Mouse (Mus musculus): ENCODE results near the gene Sox10. TPM values are rescaled to one million over a fixed set of nuclear protein-coding genes. Genes with fewer than 3 reads are reported as not detected.
A peak's percentile ranks its signal among the peaks of the same experiment; 100 is the strongest.

Sox10 gene
- polyA plus RNA-seq, 1 experiment, result not detected

GRCm38 (mm10) chr15:79191426-79191825 is 26.4 kb upstream of the Sox10 start:
- Histone ChIP-seq H3K4me3 (no peak overlapping the region), H3K36me3 (ENCODE audit: control insufficient read depth, insufficient read depth) (no peaks in the 10 kb centered on the region), H3ac (ENCODE audit: control insufficient read depth, insufficient read length) (no peak overlapping the region), H3K79me2 (ENCODE audit: control insufficient read depth, insufficient read depth) (no peaks in the 10 kb centered on the region), H3K27me3 (ENCODE audit: control insufficient read depth, insufficient read depth, insufficient read length) (peaks cover 44% of the 10 kb centered on the region), H3K4me2 (ENCODE audit: low read depth) (no peak overlapping the region)
- TF ChIP-seq TCF12 (IDR thresholded peaks at IDR 0.05; ENCODE audit: insufficient read depth, poor library complexity, severe bottlenecking), result no peak
- no peak for TF ChIP-seq CEBPB (IDR thresholded peaks at IDR 0.05; ENCODE audit: insufficient read depth, poor library complexity, severe bottlenecking)

DNA sequence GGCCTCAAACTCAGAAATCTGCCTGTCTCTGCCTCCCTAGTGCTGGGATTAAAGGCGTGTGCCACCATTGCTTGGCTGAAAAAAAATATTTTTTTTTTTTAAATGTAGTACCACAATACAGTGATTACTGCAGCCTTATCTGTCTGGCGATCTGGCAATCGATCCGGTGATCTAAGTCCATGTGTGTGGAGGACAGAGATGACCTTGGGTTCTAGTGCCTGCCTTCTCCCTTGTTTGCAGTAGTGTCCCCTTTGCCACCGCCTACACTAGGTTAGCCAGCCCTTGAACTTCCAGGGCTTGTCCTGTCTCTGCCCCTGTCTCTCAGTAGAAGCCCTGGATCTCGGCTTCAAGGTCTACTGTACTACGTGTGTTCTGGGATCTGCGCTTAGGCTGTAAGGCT is 22.8 kb upstream of the Sox10 start:
- Histone ChIP-seq H3K36me3 (ENCODE audit: control insufficient read depth, insufficient read depth) (no peaks in the 10 kb centered on the region), H3ac (ENCODE audit: control insufficient read depth, insufficient read length) (no peak overlapping the region), H3K79me2 (ENCODE audit: control insufficient read depth, insufficient read depth) (no peaks in the 10 kb centered on the region), H3K27me3 (ENCODE audit: control insufficient read depth, insufficient read depth, insufficient read length) (peaks cover 20% of the 10 kb centered on the region), H3K4me2 (ENCODE audit: low read depth) (no peak overlapping the region), H3K4me3 (no peak overlapping the region)
- TF ChIP-seq POLR2AphosphoS2 (IDR thresholded peaks at IDR 0.05; ENCODE audit: insufficient read length, low read depth) (no peak), POLR2A (IDR thresholded peaks at IDR 0.05; ENCODE audit: insufficient read length, low read depth) (no peak), TCF3 (IDR thresholded peaks at IDR 0.05; ENCODE audit: insufficient read length, low read depth) (no peak), CEBPB (IDR thresholded peaks at IDR 0.05; ENCODE audit: insufficient read depth, poor library complexity, severe bottlenecking) (no peak), MAX (IDR thresholded peaks at IDR 0.05; ENCODE audit: low read depth) (no peak), USF1 (IDR thresholded peaks at IDR 0.05; ENCODE audit: low read depth) (no peak), MYOG (IDR thresholded peaks at IDR 0.05; ENCODE audit: control insufficient read depth in 1 of 3, insufficient read depth in 1 of 3, insufficient read length in 2 of 3, low read depth in 2 of 3) (no peak), TCF12 (IDR thresholded peaks at IDR 0.05; ENCODE audit: insufficient read depth, poor library complexity, severe bottlenecking) (no peak), E2F4 (IDR thresholded peaks at IDR 0.05; ENCODE audit: insufficient read depth) (no peak), REST (IDR thresholded peaks at IDR 0.05; ENCODE audit: insufficient read depth, insufficient read length) (no peak), SRF (IDR thresholded peaks at IDR 0.05; ENCODE audit: control insufficient read depth, insufficient read length, low read depth) (no peak), MYOD1 (IDR thresholded peaks at IDR 0.05; ENCODE audit: control insufficient read depth in 1 of 3, insufficient read length in 2 of 3, low read depth in 2 of 3) (no peak)

GRCm38 (mm10) chr15:79185213-79185612 is 20.2 kb upstream of the Sox10 start:
- no peak overlapping the region for H3ac ChIP-seq (ENCODE audit: control insufficient read depth, insufficient read length)
- H3K27me3 ChIP-seq (ENCODE audit: control insufficient read depth, insufficient read depth, insufficient read length), result peaks cover 30% of the 10 kb centered on the region
- H3K4me2 ChIP-seq (ENCODE audit: low read depth), result no peak overlapping the region
- no peak for TF ChIP-seq USF1 (IDR thresholded peaks at IDR 0.05; ENCODE audit: low read depth)
- no peak for TF ChIP-seq POLR2AphosphoS2 (IDR thresholded peaks at IDR 0.05; ENCODE audit: insufficient read length, low read depth)
- no peak for TF ChIP-seq CEBPB (IDR thresholded peaks at IDR 0.05; ENCODE audit: insufficient read depth, poor library complexity, severe bottlenecking)
- TF ChIP-seq MAX (IDR thresholded peaks at IDR 0.05; ENCODE audit: low read depth), result no peak
- no peak for TF ChIP-seq REST (IDR thresholded peaks at IDR 0.05; ENCODE audit: insufficient read depth, insufficient read length)
- TF ChIP-seq SRF (IDR thresholded peaks at IDR 0.05; ENCODE audit: control insufficient read depth, insufficient read length, low read depth), result no peak
- no peak for TF ChIP-seq MYOD1 (IDR thresholded peaks at IDR 0.05; ENCODE audit: control insufficient read depth in 1 of 3, insufficient read length in 2 of 3, low read depth in 2 of 3)
- no peak for TF ChIP-seq TCF3 (IDR thresholded peaks at IDR 0.05; ENCODE audit: insufficient read length, low read depth)
- no peak for TF ChIP-seq TCF12 (IDR thresholded peaks at IDR 0.05; ENCODE audit: insufficient read depth, poor library complexity, severe bottlenecking)
- no peak for TF ChIP-seq MYOG (IDR thresholded peaks at IDR 0.05; ENCODE audit: control insufficient read depth in 1 of 3, insufficient read depth in 1 of 3, insufficient read length in 2 of 3, low read depth in 2 of 3)
- no peak for TF ChIP-seq POLR2A (IDR thresholded peaks at IDR 0.05; ENCODE audit: insufficient read length, low read depth)
- TF ChIP-seq E2F4 (IDR thresholded peaks at IDR 0.05; ENCODE audit: insufficient read depth), result no peak
- H3K4me3 ChIP-seq, result no peak overlapping the region
- no peaks in the 10 kb centered on the region for H3K36me3 ChIP-seq (ENCODE audit: control insufficient read depth, insufficient read depth)
- H3K79me2 ChIP-seq (ENCODE audit: control insufficient read depth, insufficient read depth), result no peaks in the 10 kb centered on the region

DNA sequence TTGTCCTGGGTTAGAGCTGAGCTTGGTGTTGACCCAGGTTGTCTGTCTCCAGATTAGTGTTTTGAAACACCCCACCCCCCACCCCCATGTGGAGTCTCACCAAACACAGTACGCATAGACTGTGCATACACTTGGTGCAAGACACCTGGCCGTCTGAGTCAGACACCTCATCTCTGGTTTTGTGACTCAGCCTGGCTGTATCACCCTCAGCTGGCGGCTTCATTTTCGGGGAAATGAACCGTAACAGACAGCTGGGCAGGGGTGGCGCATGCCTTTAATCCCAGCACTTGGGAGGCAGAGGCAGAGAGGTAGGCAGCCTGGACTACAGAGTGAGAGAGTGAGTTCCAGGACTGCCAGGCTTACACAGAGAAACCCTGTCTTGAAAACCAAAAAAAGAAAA is 11.9 kb upstream of the Sox10 start:
- no peak for TF ChIP-seq POLR2AphosphoS2 (IDR thresholded peaks at IDR 0.05; ENCODE audit: insufficient read length, low read depth)
- peak in 2 of 3 experiments; percentile 74 to 81 for TF ChIP-seq MYOD1 (IDR thresholded peaks at IDR 0.05; ENCODE audit: control insufficient read depth in 1 of 3, insufficient read length in 2 of 3, low read depth in 2 of 3)
- no peak for TF ChIP-seq USF1 (IDR thresholded peaks at IDR 0.05; ENCODE audit: low read depth)
- TF ChIP-seq MYOG (IDR thresholded peaks at IDR 0.05; ENCODE audit: control insufficient read depth in 1 of 3, insufficient read depth in 1 of 3, insufficient read length in 2 of 3, low read depth in 2 of 3), result peak in 1 of 3 experiments; percentile 83
- peak; percentile 11 for TF ChIP-seq TCF3 (IDR thresholded peaks at IDR 0.05; ENCODE audit: insufficient read length, low read depth)
- no peak for TF ChIP-seq POLR2A (IDR thresholded peaks at IDR 0.05; ENCODE audit: insufficient read length, low read depth)
- peak; percentile 14 for TF ChIP-seq TCF12 (IDR thresholded peaks at IDR 0.05; ENCODE audit: insufficient read depth, poor library complexity, severe bottlenecking)
- no peak for TF ChIP-seq E2F4 (IDR thresholded peaks at IDR 0.05; ENCODE audit: insufficient read depth)
- TF ChIP-seq REST (IDR thresholded peaks at IDR 0.05; ENCODE audit: insufficient read depth, insufficient read length), result no peak
- TF ChIP-seq SRF (IDR thresholded peaks at IDR 0.05; ENCODE audit: control insufficient read depth, insufficient read length, low read depth), result no peak
- no peak for TF ChIP-seq MAX (IDR thresholded peaks at IDR 0.05; ENCODE audit: low read depth)
- TF ChIP-seq CEBPB (IDR thresholded peaks at IDR 0.05; ENCODE audit: insufficient read depth, poor library complexity, severe bottlenecking), result no peak
- Histone ChIP-seq H3K36me3 (ENCODE audit: control insufficient read depth, insufficient read depth) (no peaks in the 10 kb centered on the region), H3K4me2 (ENCODE audit: low read depth) (peak overlapping the region; percentile 31), H3K4me3 (no peak overlapping the region), H3K27me3 (ENCODE audit: control insufficient read depth, insufficient read depth, insufficient read length) (peaks cover 24% of the 10 kb centered on the region), H3K79me2 (ENCODE audit: control insufficient read depth, insufficient read depth) (no peaks in the 10 kb centered on the region), H3ac (ENCODE audit: control insufficient read depth, insufficient read length) (no peak overlapping the region)

- TF ChIP-seq E2F4 (IDR thresholded peaks at IDR 0.05; ENCODE audit: insufficient read depth) (no peak), MYOG (IDR thresholded peaks at IDR 0.05; ENCODE audit: control insufficient read depth in 1 of 3, insufficient read depth in 1 of 3, insufficient read length in 2 of 3, low read depth in 2 of 3) (peak in 1 of 3 experiments; percentile 48)
- H3K79me2 ChIP-seq (ENCODE audit: control insufficient read depth, insufficient read depth), result no peaks in the 10 kb centered on the region
- no peak overlapping the region for H3K4me3 ChIP-seq
- peaks cover 89% of the 10 kb centered on the region for H3K27me3 ChIP-seq (ENCODE audit: control insufficient read depth, insufficient read depth, insufficient read length)
- H3K36me3 ChIP-seq (ENCODE audit: control insufficient read depth, insufficient read depth), result no peaks in the 10 kb centered on the region
- H3K4me2 ChIP-seq (ENCODE audit: low read depth), result no peak overlapping the region
- H3ac ChIP-seq (ENCODE audit: control insufficient read depth, insufficient read length), result no peak overlapping the region
These were observed 1.7 kb upstream of the Sox10 start for GRCm38 (mm10) chr15:79166712-79167111.

Data from myocyte (in vitro differentiated cells).